Mouse (Mus musculus) CH12.LX (cell line): ENCODE results near the gene Tmem72. TPM values are rescaled to one million over a fixed set of nuclear protein-coding genes. Genes with fewer than 3 reads are reported as not detected.

Experiments
- DNase-seq: peaks from one replicate; pipeline ENCODE4 v3.0.0-alpha.2; 2013; ENCODE audit errors: extremely low read depth
- H3K27ac ChIP-seq: 2 replicates; pipeline ENCODE4 v1.5.1; 2012; ENCODE audit warnings: low read depth, mild to moderate bottlenecking, control low read depth, moderate library complexity; ENCODE audit not compliant: insufficient read depth
- H3K27me3 ChIP-seq: replicated peaks from 2 replicates; pipeline ENCODE3; 2012; ENCODE audit warnings: inconsistent platforms
- H3K36me3 ChIP-seq, 2 experiments: replicated peaks in 1 of 2; 2 replicates each; pipeline versions ENCODE3 to v1.6.1; 2012; ENCODE audit warnings: inconsistent platforms in 1 of 2, low read length in 1 of 2, mild to moderate bottlenecking in 1 of 2, mixed read lengths in 1 of 2, moderate library complexity in 1 of 2; ENCODE audit not compliant: control insufficient read depth in 1 of 2, insufficient read depth in 1 of 2
- H3K4me1 ChIP-seq, 2 experiments: 2 replicates each; pipeline ENCODE4 v1.6.1; 2012; ENCODE audit warnings: inconsistent platforms in 1 of 2, moderate library complexity in 1 of 2; ENCODE audit not compliant: insufficient read depth in 2 of 2, control insufficient read depth in 1 of 2
- H3K4me2 ChIP-seq: 2 replicates; pipeline ENCODE4 v1.6.1; 2012; ENCODE audit warnings: low read depth, mild to moderate bottlenecking, control low read depth; ENCODE audit not compliant: poor library complexity, insufficient read depth, severe bottlenecking
- H3K4me3 ChIP-seq, 3 experiments: fragments of 150-350 bp in 1 of 3; sonication (generic) in 1 of 3; replicated peaks in 1 of 3; 2 replicates each; pipeline versions ENCODE3 to v1.5.1; 2011 to 2012; ENCODE audit warnings: low read depth in 2 of 3, low read length in 2 of 3, mild to moderate bottlenecking in 2 of 3, moderate library complexity in 2 of 3, control low read depth in 1 of 3, improper control_type of control experiment in 1 of 3, inconsistent platforms in 1 of 3, mixed read lengths in 1 of 3; ENCODE audit not compliant: poor library complexity in 1 of 3
- H3K79me2 ChIP-seq: replicated peaks from 2 replicates; pipeline ENCODE4 v1.6.1; 2012; ENCODE audit warnings: mild to moderate bottlenecking, moderate library complexity; ENCODE audit not compliant: control insufficient read depth, poor library complexity, insufficient read depth, severe bottlenecking; ENCODE audit errors: extremely low read depth
- H3K9ac ChIP-seq: 2 replicates; pipeline ENCODE4 v1.6.1; 2012; ENCODE audit warnings: low read depth, mild to moderate bottlenecking, control low read depth, moderate library complexity; ENCODE audit not compliant: insufficient read depth
- H3K9me3 ChIP-seq: replicated peaks from 2 replicates; pipeline ENCODE3; 2012; ENCODE audit warnings: low read length, inconsistent platforms, mixed read lengths
- BHLHE40 ChIP-seq: IDR thresholded peaks from 2 replicates; pipeline ENCODE4 v1.6.1; 2011; ENCODE audit warnings: mild to moderate bottlenecking, low read depth, low read length, improper control_type of control experiment
- CTCF ChIP-seq, 2 experiments: IDR thresholded peaks in 1 of 2; conservative IDR thresholded peaks in 1 of 2; 2 replicates each; pipeline ENCODE4 v1.5.1; 2011 to 2012; ENCODE audit warnings: low read depth in 2 of 2, low read length in 2 of 2, improper control_type of control experiment in 1 of 2, inconsistent platforms in 1 of 2, mild to moderate bottlenecking in 1 of 2, moderate library complexity in 1 of 2
- GABPA ChIP-seq: IDR thresholded peaks from 2 replicates; pipeline ENCODE4 v1.6.1; 2012; ENCODE audit warnings: low read depth, low read length, improper control_type of control experiment, inconsistent platforms; ENCODE audit not compliant: insufficient replicate concordance
- HCFC1 ChIP-seq: IDR thresholded peaks from 2 replicates; pipeline ENCODE4 v1.6.1; 2012; ENCODE audit warnings: low read depth, mild to moderate bottlenecking, inconsistent platforms, low read length, improper control_type of control experiment
- IRF4 ChIP-seq: IDR thresholded peaks from 2 replicates; pipeline ENCODE4 v1.6.1; 2014; ENCODE audit warnings: low read depth, mild to moderate bottlenecking, inconsistent platforms, low read length, improper control_type of control experiment
- JUN ChIP-seq: IDR thresholded peaks from 2 replicates; pipeline ENCODE4 v1.6.1; 2011; ENCODE audit warnings: low read depth, mild to moderate bottlenecking, low read length, improper control_type of control experiment, moderate library complexity; ENCODE audit not compliant: insufficient read depth
- JUND ChIP-seq: conservative IDR thresholded peaks from 2 replicates; pipeline ENCODE4 v1.6.1; 2011; ENCODE audit warnings: low read depth, low read length, improper control_type of control experiment
- KAT2A ChIP-seq: IDR thresholded peaks from 2 replicates; pipeline ENCODE4 v1.6.1; 2012; ENCODE audit warnings: low read length, improper control_type of control experiment, inconsistent platforms; ENCODE audit not compliant: insufficient replicate concordance
- MAX ChIP-seq: IDR thresholded peaks from 2 replicates; pipeline ENCODE4 v1.6.1; 2011; ENCODE audit warnings: low read length, improper control_type of control experiment
- MXI1 ChIP-seq: IDR thresholded peaks from 2 replicates; pipeline ENCODE4 v1.6.1; 2011; ENCODE audit warnings: mild to moderate bottlenecking, low read depth, low read length, improper control_type of control experiment
- PAX5 ChIP-seq: IDR thresholded peaks from 2 replicates; pipeline ENCODE4 v1.6.1; 2012; ENCODE audit warnings: low read length, inconsistent platforms, mixed read lengths
- POLR2A ChIP-seq: IDR thresholded peaks from 2 replicates; pipeline ENCODE4 v1.6.1; 2011; ENCODE audit warnings: low read depth, mild to moderate bottlenecking, improper control_type of control experiment, low read length
- POLR2AphosphoS2 ChIP-seq: IDR thresholded peaks from 2 replicates; pipeline ENCODE4 v1.6.1; 2011; ENCODE audit warnings: low read depth, low read length, improper control_type of control experiment
- RAD21 ChIP-seq: IDR thresholded peaks from 2 replicates; pipeline ENCODE4 v1.6.1; 2011; ENCODE audit warnings: low read depth, mild to moderate bottlenecking, low read length, improper control_type of control experiment, moderate library complexity
- SIN3A ChIP-seq: IDR thresholded peaks from 2 replicates; pipeline ENCODE4 v1.6.1; 2012; ENCODE audit warnings: low read length, improper control_type of control experiment, inconsistent platforms
- SMC3 ChIP-seq: IDR thresholded peaks from 2 replicates; pipeline ENCODE4 v1.6.1; 2011; ENCODE audit warnings: low read depth, low read length, improper control_type of control experiment
- TCF12 ChIP-seq: IDR thresholded peaks from 2 replicates; pipeline ENCODE4 v1.6.1; 2014; ENCODE audit warnings: low read depth, mild to moderate bottlenecking, inconsistent platforms, low read length, improper control_type of control experiment
- UBTF ChIP-seq: IDR thresholded peaks from 2 replicates; pipeline ENCODE4 v1.6.1; 2012; ENCODE audit warnings: low read depth, mild to moderate bottlenecking, inconsistent platforms, low read length, improper control_type of control experiment, moderate library complexity
- USF2 ChIP-seq: conservative IDR thresholded peaks from 2 replicates; pipeline ENCODE4 v1.6.1; 2011; ENCODE audit warnings: low read depth, low read length, improper control_type of control experiment
- ZKSCAN1 ChIP-seq: IDR thresholded peaks from 2 replicates; pipeline ENCODE4 v1.6.1; 2012; ENCODE audit warnings: low read depth, inconsistent platforms, low read length, improper control_type of control experiment, borderline replicate concordance
- ZMIZ1 ChIP-seq: IDR thresholded peaks from 2 replicates; pipeline ENCODE4 v1.6.1; 2012; ENCODE audit warnings: low read depth, mild to moderate bottlenecking, inconsistent platforms, low read length, improper control_type of control experiment
- ZNF384 ChIP-seq: IDR thresholded peaks from 2 replicates; pipeline ENCODE4 v1.6.1; 2012; ENCODE audit warnings: low read depth, low read length, improper control_type of control experiment, inconsistent platforms
- dilution Hi-C: fragments of 300-500 bp; cut with MboI; formaldehyde crosslinking; loops from 2 replicates; pipeline ENCODE4 v1.14.3; 2020; ENCODE audit warnings: low sequenced_read_pairs; ENCODE audit not compliant: extremely low pct_unique_long_range_greater_than_20kb, extremely low pct_ligation_motif_present
- in situ Hi-C: fragments of 300-500 bp; cut with MboI; formaldehyde crosslinking; loops from 3 replicates; pipeline ENCODE4 v1.14.3; 2019; ENCODE audit warnings: low sequenced_read_pairs, low pct_ligation_motif_present, low pct_unique_long_range_greater_than_20kb, mixed read lengths
- polyA plus RNA-seq: library from polyadenylated mRNA; unstranded; fragments of >175 nt; gene quantifications from 2 replicates; pipeline ENCODE4 v1.2.1, GENCODE M21; 2012; ENCODE audit warnings: low read depth; ENCODE audit not compliant: insufficient read length
- total RNA-seq, 2 experiments: library from RNA; depleted of rRNA; stranded (reverse); fragments of 300-350 nt in 1 of 2; fragments of >200 nt in 1 of 2; gene quantifications; 2 replicates each; pipeline ENCODE4 v1.2.3; 2012 to 2014

The Tmem72 gene
- total and polyA plus RNA-seq, 3 experiments = 0.01 to 0.04 (median 0.01) TPM

DNA sequence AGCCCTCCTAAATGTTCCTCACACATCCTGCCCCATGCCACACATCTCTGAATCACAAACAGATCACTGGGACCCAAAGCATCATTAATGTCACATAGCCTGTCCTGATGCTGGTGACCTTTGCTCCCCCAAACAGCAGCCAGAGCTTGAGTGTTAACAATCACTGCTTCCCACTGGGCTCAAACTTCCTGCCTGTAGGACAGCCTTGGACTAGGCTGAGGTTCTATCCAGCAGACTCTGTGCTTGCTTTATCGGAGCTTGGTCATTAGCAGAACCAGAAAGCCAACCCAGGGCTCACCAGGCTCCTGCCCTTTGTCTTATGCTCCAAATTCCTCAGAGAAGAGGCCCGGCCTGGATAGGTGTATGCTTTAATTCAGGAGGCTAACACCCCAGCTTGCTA is 77.8 kb downstream of the Tmem72 start:
- dilution Hi-C loops (no loop called here), in situ Hi-C loops (no loop called here)
- H3K9ac ChIP-seq = no peak overlapping the region
- no peaks in the 10 kb centered on the region for H3K4me1 ChIP-seq
- H3K9me3 ChIP-seq = no peaks in the 10 kb centered on the region
- TF ChIP-seq POLR2A (no peak), POLR2AphosphoS2 (no peak)
- no peak overlapping the region for H3K27ac ChIP-seq
- no peaks in the 10 kb centered on the region for H3K27me3 ChIP-seq
- no peak for DNase-seq
- peaks cover 91 to 100% of the 10 kb centered on the region in 2 experiments for H3K36me3 ChIP-seq
- H3K79me2 ChIP-seq = no peaks in the 10 kb centered on the region
- no peak overlapping the region for H3K4me3 ChIP-seq
- H3K4me2 ChIP-seq = no peak overlapping the region

DNA sequence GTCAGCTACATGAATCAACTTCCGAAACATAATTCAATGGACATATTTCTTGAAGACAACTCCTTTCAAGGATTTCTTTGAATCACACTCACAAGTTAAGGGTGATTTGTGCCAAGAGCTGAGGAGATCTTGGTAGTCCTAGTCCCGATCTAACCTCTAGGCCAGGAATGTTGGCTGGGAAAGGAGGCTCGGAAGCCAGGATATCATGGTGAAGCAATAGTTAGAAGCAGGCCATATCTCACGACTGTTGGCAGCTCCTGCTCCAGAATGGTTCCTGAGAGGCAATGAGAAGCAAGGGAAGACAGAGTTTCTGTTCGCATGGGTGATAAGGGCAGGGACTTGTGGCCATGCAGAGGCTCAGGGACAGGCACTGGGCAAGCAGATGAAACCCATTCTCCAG is 79.2 kb downstream of the Tmem72 start:
- TF ChIP-seq ZKSCAN1 (no peak), JUN (no peak), MAX (no peak), MXI1 (no peak), SIN3A (no peak), ZNF384 (no peak), IRF4 (no peak), UBTF (no peak), RAD21 (no peak), ZMIZ1 (no peak), HCFC1 (no peak), KAT2A (no peak), PAX5 (no peak), SMC3 (no peak), CTCF (conservative IDR thresholded peaks at IDR 0.05 in 1 of 2, IDR thresholded peaks at IDR 0.05 in 1 of 2; ENCODE audit: low read depth in 2 of 2, low read length in 2 of 2) (no peak), JUND (no peak), USF2 (no peak), GABPA (no peak), BHLHE40 (no peak), TCF12 (no peak)
- no peak for DNase-seq
- no peak overlapping the region for H3K4me3 ChIP-seq
- H3K4me1 ChIP-seq = no peaks in the 10 kb centered on the region
- no peaks in the 10 kb centered on the region for H3K9me3 ChIP-seq
- dilution Hi-C loops = no loop called here
- in situ Hi-C loops = no loop called here
- no peak overlapping the region for H3K4me2 ChIP-seq
- H3K36me3 ChIP-seq = peaks cover 81 to 100% of the 10 kb centered on the region in 2 experiments
- no peaks in the 10 kb centered on the region for H3K79me2 ChIP-seq
- no peaks in the 10 kb centered on the region for H3K27me3 ChIP-seq
- no peak overlapping the region for H3K27ac ChIP-seq
- no peak overlapping the region for H3K9ac ChIP-seq
